Mouse (Mus musculus) lung, postnatal 0 days (tissue): ENCODE data around the gene Trank1. TPM values are rescaled to one million over a fixed set of nuclear protein-coding genes. Genes with fewer than 3 reads are reported as not detected.

Source experiments
- ATAC-seq: fragments of 200-750 bp; cut with Nextera tagmentation; 2 replicates; pipeline ENCODE4 v1.8.0; 2017; ENCODE audit warnings: moderate library complexity
- DNase-seq: peaks from one replicate; pipeline ENCODE4 v3.0.0-alpha.2; 2016; ENCODE audit warnings: low spot score
- H3K27ac ChIP-seq: fragments of 300-500 bp; sonication (generic); 2 replicates; pipeline ENCODE4 v1.5.1; 2014; ENCODE audit warnings: antibody characterized with exemption, mild to moderate bottlenecking, low read length, mixed read lengths
- H3K27me3 ChIP-seq: fragments of 300-500 bp; sonication (generic); replicated peaks from 2 replicates; pipeline ENCODE4 v1.6.1; 2014; ENCODE audit warnings: low read length, mixed read lengths; ENCODE audit not compliant: insufficient read depth
- H3K36me3 ChIP-seq: fragments of 300-500 bp; sonication (generic); 2 replicates; pipeline ENCODE4 v1.6.1; 2014; ENCODE audit warnings: low read length, mixed read lengths; ENCODE audit not compliant: insufficient read depth
- H3K4me1 ChIP-seq: fragments of 300-500 bp; sonication (generic); 2 replicates; pipeline ENCODE4 v1.6.1; 2014; ENCODE audit warnings: antibody characterized with exemption, low read depth, low read length, mixed read lengths; ENCODE audit not compliant: insufficient read depth
- H3K4me2 ChIP-seq: fragments of 300-500 bp; sonication (generic); replicated peaks from 2 replicates; pipeline ENCODE4 v1.6.1; 2014; ENCODE audit warnings: low read depth, mild to moderate bottlenecking, low read length, moderate library complexity, mixed read lengths
- H3K4me3 ChIP-seq: fragments of 300-500 bp; sonication (generic); 2 replicates; pipeline ENCODE4 v1.5.1; 2014; ENCODE audit warnings: low read depth, low read length
- H3K9ac ChIP-seq: fragments of 300-500 bp; sonication (generic); replicated peaks from 2 replicates; pipeline ENCODE4 v1.6.1; 2014; ENCODE audit warnings: low read depth, mild to moderate bottlenecking
- H3K9me3 ChIP-seq: fragments of 300-500 bp; sonication (generic); 2 replicates; pipeline ENCODE4 v1.6.1; 2016; ENCODE audit warnings: low read length, mixed read lengths
- CTCF ChIP-seq: IDR thresholded peaks from 2 replicates; pipeline ENCODE4 v1.5.1; 2016; ENCODE audit warnings: antibody characterized with exemption, mild to moderate bottlenecking
- EP300 ChIP-seq: IDR thresholded peaks from 2 replicates; pipeline ENCODE4 v1.6.1; 2016; ENCODE audit warnings: antibody characterized with exemption, mild to moderate bottlenecking, control low read depth
- WGBS: fragments of 180-500 bp; shearing (Covaris S2); extraction: QIAGEN DNeasy Blood & Tissue Kit; methylation state at CpG from one replicate; pipeline ENCODE4 v1.1.7; 2014; 5-methylcytosine and 5-hydroxymethylcytosine counted together
- polyA plus RNA-seq: library from polyadenylated mRNA; unstranded; fragments of >200 nt; fragmentation: Nextera tagmentation; extraction: Ambion mirVana; gene quantifications from 2 replicates; pipeline ENCODE4 v1.2.1, GENCODE M21; 2015

The Trank1 gene
- polyA plus RNA-seq, 1 experiment from 2014 or later: 0.08 TPM

- no peak for ATAC-seq
- peaks cover 30% of the 10 kb centered on the region for H3K27me3 ChIP-seq
- 0% methylated on average over 22 of the region's 98 CpGs for WGBS
Measured at GRCm38 (mm10) chr9:111311843-111312441, 403 bp downstream of the Trank1 start.

GRCm38 (mm10) chr9:111312442-111313141 is 1.1 kb downstream of the Trank1 start:
- no peak overlapping the region for H3K27ac ChIP-seq
- DNase-seq (peak; percentile 18), ATAC-seq (peak; percentile 23; the same call in 1 of the 2 replicates)
- H3K4me2 ChIP-seq: peak overlapping the region; percentile 62
- H3K9me3 ChIP-seq: no peaks in the 10 kb centered on the region
- TF ChIP-seq EP300: no peak
- TF ChIP-seq CTCF: no peak
- WGBS: under 1% methylated on average over 21 of the region's 59 CpGs
- peak overlapping the region; percentile 37 for H3K4me3 ChIP-seq
- H3K27me3 ChIP-seq: peaks cover 30% of the 10 kb centered on the region
- H3K4me1 ChIP-seq: 0 out of 2 replicates have a peak, but pooled peaks cover 5% of the 10 kb centered on the region
- H3K9ac ChIP-seq: no peak overlapping the region
- no peaks in the 10 kb centered on the region for H3K36me3 ChIP-seq

More at GRCm38 (mm10) chr9:111311843-111312441, 403 bp downstream of the Trank1 start:
- Histone ChIP-seq H3K27ac (no peak overlapping the region), H3K4me1 (0 out of 2 replicates have a peak, but pooled peaks cover 5% of the 10 kb centered on the region), H3K9me3 (no peaks in the 10 kb centered on the region), H3K4me2 (peak overlapping the region; percentile 62), H3K4me3 (peak overlapping the region; percentile 37), H3K36me3 (no peaks in the 10 kb centered on the region), H3K9ac (no peak overlapping the region)
- no peak for TF ChIP-seq EP300
- TF ChIP-seq CTCF: no peak
- DNase-seq: no peak

GRCm38 (mm10) chr9:111313299-111313698 is 1.8 kb downstream of the Trank1 start:
- DNase-seq: no peak
- no peak for ATAC-seq
- Histone ChIP-seq H3K4me2 (no peak overlapping the region), H3K27me3 (peaks cover 30% of the 10 kb centered on the region), H3K4me3 (no peak overlapping the region), H3K9ac (no peak overlapping the region), H3K27ac (no peak overlapping the region), H3K4me1 (0 out of 2 replicates have a peak, but pooled peaks cover 5% of the 10 kb centered on the region), H3K9me3 (no peaks in the 10 kb centered on the region), H3K36me3 (no peaks in the 10 kb centered on the region)
- 15% methylated on average over 6 of the region's 6 CpGs for WGBS
- TF ChIP-seq CTCF: no peak
- no peak for TF ChIP-seq EP300

- 22% methylated on average over 5 of the region's 5 CpGs for WGBS
- no peak overlapping the region for H3K4me2 ChIP-seq
- no peak overlapping the region for H3K27ac ChIP-seq
- H3K9ac ChIP-seq: no peak overlapping the region
- no peaks in the 10 kb centered on the region for H3K9me3 ChIP-seq
- no peak overlapping the region for H3K4me3 ChIP-seq
- H3K36me3 ChIP-seq: no peaks in the 10 kb centered on the region
- TF ChIP-seq CTCF: no peak
- TF ChIP-seq EP300: no peak
- ATAC-seq (no peak), DNase-seq (no peak)
- peaks cover 30% of the 10 kb centered on the region for H3K27me3 ChIP-seq
- H3K4me1 ChIP-seq: 0 out of 2 replicates have a peak, but pooled peaks cover 5% of the 10 kb centered on the region
Measured at GRCm38 (mm10) chr9:111313793-111314192, 2.3 kb downstream of the Trank1 start.

- WGBS: 38% methylated on average over 5 of the region's 5 CpGs
- H3K4me1 ChIP-seq: 0 out of 2 replicates have a peak, but pooled peaks cover 5% of the 10 kb centered on the region
- no peak overlapping the region for H3K9ac ChIP-seq
- DNase-seq (peak; percentile 57), ATAC-seq (no peak)
- TF ChIP-seq CTCF (peak; percentile 85), EP300 (no peak)
- H3K4me2 ChIP-seq: no peak overlapping the region
- H3K36me3 ChIP-seq: no peaks in the 10 kb centered on the region
- H3K4me3 ChIP-seq: no peak overlapping the region
- H3K27me3 ChIP-seq: peaks cover 30% of the 10 kb centered on the region
- H3K9me3 ChIP-seq: no peaks in the 10 kb centered on the region
- no peak overlapping the region for H3K27ac ChIP-seq
Measured at GRCm38 (mm10) chr9:111314219-111314618, 2.7 kb downstream of the Trank1 start.

GRCm38 (mm10) chr9:111320912-111321311 is 9.4 kb downstream of the Trank1 start:
- H3K27me3 ChIP-seq: no peaks in the 10 kb centered on the region
- no peak overlapping the region for H3K4me3 ChIP-seq
- H3K4me2 ChIP-seq: no peak overlapping the region
- no peak for ATAC-seq
- TF ChIP-seq EP300 (no peak), CTCF (no peak)
- no peak overlapping the region for H3K9ac ChIP-seq
- H3K9me3 ChIP-seq: no peaks in the 10 kb centered on the region
- no peaks in the 10 kb centered on the region for H3K36me3 ChIP-seq
- H3K27ac ChIP-seq: no peak overlapping the region
- 73% methylated on average over 4 of the region's 4 CpGs for WGBS
- H3K4me1 ChIP-seq: no peaks in the 10 kb centered on the region
- DNase-seq: no peak
